Mouse (Mus musculus) heart, embryonic 13.5 days (tissue): ENCODE data around the gene Cask. TPM values are rescaled to one million over a fixed set of nuclear protein-coding genes. Genes with fewer than 3 reads are reported as not detected.
A peak's percentile ranks its signal among the peaks of the same experiment; 100 is the strongest.

ENCODE experiments used
- ATAC-seq: fragments of 200-750 bp; cut with Nextera tagmentation; 2 replicates; pipeline ENCODE4 v1.8.0; 2017; ENCODE audit warnings: moderate TSS enrichment; ENCODE audit not compliant: insufficient number of reproducible peaks, low FRiP score, low TSS enrichment; ENCODE audit errors: extremely low read depth
- H3K27ac ChIP-seq: fragments of 300-500 bp; sonication (generic); replicated peaks from 2 replicates; pipeline ENCODE4 v1.5.1; 2015; ENCODE audit warnings: moderate library complexity, mild to moderate bottlenecking, inconsistent platforms
- H3K27me3 ChIP-seq: fragments of 300-500 bp; sonication (generic); replicated peaks from 2 replicates; pipeline ENCODE4 v1.6.1; 2015; ENCODE audit warnings: mild to moderate bottlenecking, inconsistent platforms
- H3K36me3 ChIP-seq: fragments of 300-500 bp; sonication (generic); 2 replicates; pipeline ENCODE4 v1.6.1; 2015; ENCODE audit warnings: mild to moderate bottlenecking, inconsistent platforms
- H3K4me1 ChIP-seq: fragments of 300-500 bp; sonication (generic); 2 replicates; pipeline ENCODE4 v1.6.1; 2015; ENCODE audit warnings: inconsistent platforms
- H3K4me2 ChIP-seq: fragments of 300-500 bp; sonication (generic); 2 replicates; pipeline ENCODE4 v1.6.1; 2015; ENCODE audit warnings: inconsistent platforms, mild to moderate bottlenecking, moderate library complexity
- H3K4me3 ChIP-seq: fragments of 300-500 bp; sonication (generic); 2 replicates; pipeline ENCODE4 v1.5.1; 2015; ENCODE audit warnings: moderate library complexity, mild to moderate bottlenecking, inconsistent platforms
- H3K9ac ChIP-seq: fragments of 300-500 bp; sonication (generic); 2 replicates; pipeline ENCODE4 v1.6.1; 2015; ENCODE audit warnings: inconsistent platforms, mild to moderate bottlenecking, moderate library complexity
- H3K9me3 ChIP-seq: fragments of 300-500 bp; sonication (generic); 2 replicates; pipeline ENCODE4 v1.6.1; 2016; ENCODE audit warnings: inconsistent platforms
- WGBS: fragments of 180-500 bp; shearing (Covaris S2); methylation state at CpG from one replicate; pipeline ENCODE4 v1.1.7; 2015; ENCODE audit warnings: mixed read lengths; 5-methylcytosine and 5-hydroxymethylcytosine counted together
- polyA plus RNA-seq: library from polyadenylated mRNA; unstranded; fragments of >200 nt; fragmentation: Nextera tagmentation; extraction: Ambion mirVana; gene quantifications from 2 replicates; pipeline ENCODE4 v1.2.1, GENCODE M21; 2015

The Cask gene
- polyA plus RNA-seq, 1 experiment from 2014 or later = 6.1 TPM

GRCm38 (mm10) chrX:13716796-13717569 lies 134.2 kb downstream of the Cask start:
- Histone ChIP-seq H3K4me1 (peaks cover 19% of the 10 kb centered on the region), H3K27me3 (no peaks in the 10 kb centered on the region), H3K27ac (no peak overlapping the region), H3K9ac (no peak overlapping the region), H3K36me3 (peaks cover 3% of the 10 kb centered on the region; the same call in 1 of the 2 replicates), H3K9me3 (no peaks in the 10 kb centered on the region), H3K4me3 (no peak overlapping the region), H3K4me2 (no peak overlapping the region)
- ATAC-seq = no peak
- 51% methylated on average over 4 of the region's 4 CpGs for WGBS

DNA sequence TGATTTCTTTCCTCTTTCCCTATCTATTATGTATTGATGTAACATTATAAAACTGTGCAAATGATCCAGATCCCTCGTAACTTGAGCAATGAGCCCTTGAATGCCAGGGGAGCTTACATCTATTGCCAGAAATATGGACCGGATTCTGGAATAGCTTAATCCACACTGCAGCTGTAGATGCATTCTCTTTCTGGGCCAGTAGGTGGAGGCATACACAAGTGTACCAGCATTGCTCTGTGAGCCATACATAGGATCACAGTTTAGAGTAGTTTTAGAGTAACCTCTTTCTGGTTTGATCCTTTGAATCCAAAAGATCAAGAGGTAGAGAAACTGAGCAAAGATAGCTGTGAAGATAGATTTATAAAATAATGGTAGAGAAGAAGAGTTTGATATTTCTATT lies 141.0 kb downstream of the Cask start:
- ATAC-seq = no peak
- Histone ChIP-seq H3K27me3 (no peaks in the 10 kb centered on the region), H3K9me3 (no peaks in the 10 kb centered on the region), H3K4me1 (no peaks in the 10 kb centered on the region), H3K27ac (no peak overlapping the region), H3K36me3 (peaks cover 3% of the 10 kb centered on the region; the same call in 1 of the 2 replicates), H3K4me2 (no peak overlapping the region), H3K9ac (no peak overlapping the region), H3K4me3 (no peak overlapping the region)
- WGBS = 45% methylated on average over 2 of the region's 2 CpGs

GRCm38 (mm10) chrX:13705051-13705450 lies 146.1 kb downstream of the Cask start:
- H3K4me3 ChIP-seq = no peak overlapping the region
- H3K27ac ChIP-seq = no peak overlapping the region
- no peaks in the 10 kb centered on the region for H3K9me3 ChIP-seq
- no peaks in the 10 kb centered on the region for H3K27me3 ChIP-seq
- ATAC-seq = no peak
- 29% methylated on average over 2 of the region's 2 CpGs for WGBS
- H3K4me2 ChIP-seq = no peak overlapping the region
- no peak overlapping the region for H3K9ac ChIP-seq
- H3K4me1 ChIP-seq = 0 out of 2 replicates have a peak, but pooled peaks cover 2% of the 10 kb centered on the region
- H3K36me3 ChIP-seq = no peaks in the 10 kb centered on the region

GRCm38 (mm10) chrX:13700681-13701080 lies 150.5 kb downstream of the Cask start:
- H3K9me3 ChIP-seq = no peaks in the 10 kb centered on the region
- H3K4me1 ChIP-seq = 0 out of 2 replicates have a peak, but pooled peaks cover 2% of the 10 kb centered on the region
- H3K9ac ChIP-seq = no peak overlapping the region
- 44% methylated on average over 3 of the region's 3 CpGs for WGBS
- peak overlapping the region; percentile 13; the same call in 1 of the 2 replicates for H3K4me2 ChIP-seq
- no peak overlapping the region for H3K4me3 ChIP-seq
- ATAC-seq = no peak
- no peaks in the 10 kb centered on the region for H3K36me3 ChIP-seq
- no peaks in the 10 kb centered on the region for H3K27me3 ChIP-seq
- no peak overlapping the region for H3K27ac ChIP-seq

DNA sequence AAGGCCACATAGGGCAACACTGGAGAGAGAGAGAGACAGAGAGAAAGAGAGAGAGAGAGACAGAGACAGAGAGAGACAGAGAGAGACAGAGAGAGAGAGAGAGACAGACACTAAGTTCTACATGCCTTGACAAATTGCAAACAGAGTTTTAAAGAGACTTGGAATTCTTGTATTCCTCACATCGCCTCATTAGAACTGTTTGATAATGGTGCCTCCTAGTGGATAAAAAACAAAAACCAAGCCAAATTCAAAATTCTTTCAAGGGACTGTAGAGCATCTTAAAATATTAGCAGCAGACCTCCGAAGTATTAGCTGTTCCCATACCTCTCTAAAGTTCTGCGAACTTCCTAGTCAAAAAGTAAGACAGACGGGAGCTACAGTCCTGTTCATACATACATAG lies 159.3 kb downstream of the Cask start:
- 69% methylated on average over 4 of the region's 4 CpGs for WGBS
- no peaks in the 10 kb centered on the region for H3K27me3 ChIP-seq

DNA sequence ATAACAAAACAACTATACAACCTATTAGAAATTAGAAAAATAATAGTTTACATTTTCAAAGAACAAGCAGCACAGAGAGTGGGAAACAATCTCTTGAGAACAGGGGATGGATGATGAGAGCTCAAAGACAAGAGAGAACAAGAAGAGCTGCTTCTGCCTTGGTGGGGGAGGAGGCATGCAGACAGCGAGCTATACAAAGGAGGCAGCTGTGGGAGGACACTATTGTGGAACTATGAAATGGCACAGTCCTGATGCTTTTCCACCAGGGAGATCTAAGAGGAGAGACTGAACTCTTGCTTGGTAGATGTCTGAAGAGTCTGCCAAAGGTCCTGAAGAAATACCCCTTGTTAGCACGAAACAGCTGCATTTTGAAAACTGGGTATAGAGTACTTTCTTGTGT lies 162.8 kb downstream of the Cask start:
- Histone ChIP-seq H3K9me3 (no peaks in the 10 kb centered on the region), H3K4me3 (no peak overlapping the region), H3K36me3 (no peaks in the 10 kb centered on the region), H3K27me3 (no peaks in the 10 kb centered on the region), H3K4me1 (no peaks in the 10 kb centered on the region), H3K4me2 (no peak overlapping the region), H3K9ac (no peak overlapping the region), H3K27ac (no peak overlapping the region)
- WGBS = 54% methylated on average over 2 of the region's 2 CpGs
- no peak for ATAC-seq

More for the DNA sequence above, 159.3 kb downstream of the Cask start:
- Histone ChIP-seq H3K4me3 (no peak overlapping the region), H3K36me3 (no peaks in the 10 kb centered on the region), H3K27ac (no peak overlapping the region), H3K9ac (no peak overlapping the region), H3K9me3 (no peaks in the 10 kb centered on the region), H3K4me1 (no peaks in the 10 kb centered on the region), H3K4me2 (no peak overlapping the region)
- ATAC-seq = no peak

DNA sequence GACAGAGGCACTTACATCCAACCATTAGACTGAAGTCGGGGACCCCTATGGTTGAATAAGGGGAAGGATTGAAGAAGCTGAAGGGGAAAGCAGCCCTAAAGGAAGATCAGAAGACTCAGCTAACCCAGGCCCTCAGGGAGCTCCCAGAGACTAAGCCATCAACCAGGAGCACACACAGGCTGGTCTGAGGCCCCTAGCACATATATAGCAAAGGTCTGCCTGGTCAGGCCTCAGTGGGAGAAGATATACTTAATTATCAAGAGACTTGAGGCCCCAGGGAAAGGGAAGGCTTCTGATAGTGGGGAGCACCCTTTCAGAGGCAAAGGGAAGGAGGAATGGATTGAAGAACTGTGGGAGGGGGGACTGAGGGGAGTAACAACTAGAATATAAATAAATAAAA lies 164.6 kb downstream of the Cask start:
- Histone ChIP-seq H3K9me3 (no peaks in the 10 kb centered on the region), H3K27ac (no peak overlapping the region), H3K36me3 (no peaks in the 10 kb centered on the region), H3K4me1 (no peaks in the 10 kb centered on the region), H3K4me3 (no peak overlapping the region), H3K4me2 (no peak overlapping the region), H3K9ac (no peak overlapping the region), H3K27me3 (no peaks in the 10 kb centered on the region)
- no peak for ATAC-seq
- WGBS = 81% methylated on average over 1 of the region's 1 CpGs

DNA sequence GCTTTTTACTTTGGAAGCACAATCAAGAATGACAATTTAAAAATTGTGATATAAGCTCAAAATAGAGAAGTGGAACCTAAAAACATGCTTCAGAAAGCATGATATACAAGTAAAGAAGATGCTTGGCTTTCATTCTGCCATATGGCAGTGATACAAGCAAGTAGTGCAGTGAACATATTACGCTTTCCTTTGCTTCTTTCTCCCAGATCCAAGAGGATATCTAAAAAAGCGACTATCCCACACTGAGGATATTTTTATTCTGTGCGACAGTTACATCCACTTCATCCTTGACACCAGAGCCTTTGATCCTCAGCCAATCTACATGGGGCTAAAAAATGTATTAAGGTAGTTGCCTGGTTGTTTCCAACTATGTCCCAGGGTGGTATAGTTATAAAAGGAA lies 169.4 kb downstream of the Cask start:
- Histone ChIP-seq H3K4me3 (no peak overlapping the region), H3K9ac (no peak overlapping the region), H3K4me1 (no peaks in the 10 kb centered on the region), H3K4me2 (no peak overlapping the region), H3K36me3 (no peaks in the 10 kb centered on the region), H3K27ac (no peak overlapping the region), H3K9me3 (no peaks in the 10 kb centered on the region), H3K27me3 (no peaks in the 10 kb centered on the region)
- no peak for ATAC-seq
- WGBS = 69% methylated on average over 3 of the region's 3 CpGs

DNA sequence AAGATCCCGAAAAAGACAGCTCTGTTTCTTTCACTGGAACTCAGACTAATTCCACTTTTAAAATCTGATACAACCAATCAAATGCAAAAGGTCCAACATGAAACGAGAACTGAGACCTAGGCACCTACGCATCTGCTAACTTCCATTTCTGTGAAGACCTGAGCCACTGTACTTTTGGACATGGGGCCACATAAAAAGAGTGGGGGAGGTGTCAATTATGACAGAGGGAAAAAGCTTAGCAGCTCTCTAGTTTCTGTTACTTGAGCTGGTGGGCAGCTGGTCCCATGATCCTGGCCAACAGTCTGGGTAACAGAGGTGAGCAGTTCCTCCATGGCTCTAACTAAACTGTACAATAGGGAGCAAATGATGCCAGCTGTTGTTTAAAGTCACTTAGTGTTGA lies 178.2 kb downstream of the Cask start:
- Histone ChIP-seq H3K9ac (no peak overlapping the region), H3K4me1 (no peaks in the 10 kb centered on the region), H3K4me2 (no peak overlapping the region), H3K9me3 (no peaks in the 10 kb centered on the region), H3K36me3 (no peaks in the 10 kb centered on the region), H3K27me3 (no peaks in the 10 kb centered on the region), H3K4me3 (no peak overlapping the region), H3K27ac (no peak overlapping the region)
- ATAC-seq = no peak
- 81% methylated on average over 3 of the region's 3 CpGs for WGBS

- H3K4me2 ChIP-seq = no peak overlapping the region
- no peaks in the 10 kb centered on the region for H3K36me3 ChIP-seq
- 79% methylated on average over 3 of the region's 3 CpGs for WGBS
- H3K9me3 ChIP-seq = no peaks in the 10 kb centered on the region
- H3K27me3 ChIP-seq = no peaks in the 10 kb centered on the region
- no peak overlapping the region for H3K9ac ChIP-seq
- H3K4me3 ChIP-seq = no peak overlapping the region
- H3K4me1 ChIP-seq = no peaks in the 10 kb centered on the region
- no peak for ATAC-seq
- H3K27ac ChIP-seq = no peak overlapping the region
Observed at GRCm38 (mm10) chrX:13670342-13670741, 180.8 kb downstream of the Cask start.

DNA sequence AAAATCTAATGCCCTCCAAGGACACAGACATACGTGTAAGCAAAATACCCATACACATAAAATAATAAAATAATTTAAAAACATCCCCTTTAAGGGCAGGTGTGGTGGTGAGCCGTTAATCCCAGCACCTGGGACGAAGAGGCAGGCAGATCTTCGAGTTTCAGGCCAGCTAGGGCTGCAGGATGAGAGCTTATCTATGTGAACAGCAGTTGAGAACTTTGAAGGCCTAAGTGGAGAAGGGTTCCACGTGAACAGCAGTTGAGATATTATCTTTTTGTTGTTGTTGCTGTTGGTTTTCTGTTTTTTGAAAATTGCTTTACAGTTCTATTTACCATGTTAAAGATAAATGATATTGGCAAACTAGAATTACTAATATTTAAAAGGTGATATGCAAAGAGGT lies 182.3 kb downstream of the Cask start:
- 53% methylated on average over 5 of the region's 5 CpGs for WGBS
- ATAC-seq = no peak

DNA sequence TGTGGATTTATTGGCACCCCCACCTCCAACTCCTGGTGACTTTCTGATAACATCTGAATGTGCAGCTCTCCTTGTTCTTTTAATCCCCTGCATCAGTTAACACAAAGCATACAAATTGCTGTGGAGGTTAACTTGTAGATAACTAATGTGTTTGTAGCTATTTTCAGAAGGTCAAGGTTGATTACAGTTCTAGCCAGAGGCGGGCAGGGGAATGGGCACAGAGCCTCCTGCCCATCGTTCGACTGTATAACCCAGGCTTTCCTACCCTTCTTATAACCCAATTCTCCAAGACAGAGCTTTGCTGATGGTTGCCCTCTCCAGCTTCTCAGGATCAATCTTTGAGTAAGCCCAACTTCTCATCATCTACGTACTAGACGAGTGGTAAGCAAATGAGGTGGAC lies 190.1 kb downstream of the Cask start, which contains the start of gene Gpr82:
Gpr82 (plus strand) TSS at position 301 of the 400 bp plus-strand sequence.
- no peak within 1 kb of the TSS for H3K27ac ChIP-seq
- 78% methylated on average over 5 of the region's 5 CpGs for WGBS

More for the DNA sequence above, 182.3 kb downstream of the Cask start:
- Histone ChIP-seq H3K9ac (no peak overlapping the region), H3K9me3 (no peaks in the 10 kb centered on the region), H3K4me3 (no peak overlapping the region), H3K4me2 (no peak overlapping the region), H3K4me1 (no peaks in the 10 kb centered on the region), H3K27me3 (no peaks in the 10 kb centered on the region), H3K36me3 (no peaks in the 10 kb centered on the region), H3K27ac (no peak overlapping the region)

More for the DNA sequence above, 190.1 kb downstream of the Cask start, which contains the start of gene Gpr82:
- H3K36me3 ChIP-seq = no peaks in the 10 kb centered on the region
- no peak for ATAC-seq
- H3K27me3 ChIP-seq = no peaks in the 10 kb centered on the region; the same call in 1 of the 2 replicates
- H3K4me1 ChIP-seq = no peaks in the 10 kb centered on the region
- no peak within 1 kb of the TSS for H3K4me3 ChIP-seq
- H3K4me2 ChIP-seq = no peak within 1 kb of the TSS
- no peak within 1 kb of the TSS for H3K9ac ChIP-seq
- H3K9me3 ChIP-seq = no peaks in the 10 kb centered on the region
